Mouse (Mus musculus) myocyte (in vitro differentiated cells): ENCODE measurements around the gene C3. TPM values are rescaled to one million over a fixed set of nuclear protein-coding genes. Genes with fewer than 3 reads are reported as not detected.

Experiments
- H3K27me3 ChIP-seq: one replicate; pipeline ENCODE4 v1.6.1; 2011; ENCODE audit not compliant: control insufficient read depth, insufficient read depth, insufficient read length
- H3K36me3 ChIP-seq: one replicate; pipeline ENCODE4 v1.6.1; 2011; ENCODE audit not compliant: control insufficient read depth, insufficient read depth
- H3K4me2 ChIP-seq: one replicate; pipeline ENCODE4 v1.6.1; 2011; ENCODE audit warnings: low read depth, control low read depth
- H3K4me3 ChIP-seq: one replicate; pipeline ENCODE4 v1.5.1; 2011; ENCODE audit warnings: mild to moderate bottlenecking, control low read depth, moderate library complexity
- H3K79me2 ChIP-seq: one replicate; pipeline ENCODE4 v1.6.1; 2011; ENCODE audit not compliant: control insufficient read depth, insufficient read depth
- H3ac ChIP-seq: one replicate; pipeline ENCODE4 v1.6.1; 2011; ENCODE audit not compliant: control insufficient read depth, insufficient read length
- CEBPB ChIP-seq: IDR thresholded peaks from 2 replicates; pipeline ENCODE4 v1.6.1; 2011; ENCODE audit warnings: mild to moderate bottlenecking, moderate library complexity; ENCODE audit not compliant: poor library complexity, insufficient read depth, severe bottlenecking
- E2F4 ChIP-seq: IDR thresholded peaks from one replicate; pipeline ENCODE4 v1.6.1; 2011; ENCODE audit warnings: mild to moderate bottlenecking, control low read depth, moderate library complexity; ENCODE audit not compliant: insufficient read depth
- MAX ChIP-seq: IDR thresholded peaks from one replicate; pipeline ENCODE4 v1.6.1; 2011; ENCODE audit warnings: low read depth, mild to moderate bottlenecking, control low read depth
- MYOD1 ChIP-seq, 3 experiments: IDR thresholded peaks; one replicate each; pipeline ENCODE4 v1.6.1; 2011; ENCODE audit warnings: control low read depth in 2 of 3, low read depth in 2 of 3, mild to moderate bottlenecking in 2 of 3, moderate library complexity in 1 of 3; ENCODE audit not compliant: insufficient read length in 2 of 3, control insufficient read depth in 1 of 3
- MYOG ChIP-seq, 3 experiments: IDR thresholded peaks; one replicate each; pipeline ENCODE4 v1.6.1; 2011; ENCODE audit warnings: control low read depth in 2 of 3, low read depth in 2 of 3, mild to moderate bottlenecking in 2 of 3; ENCODE audit not compliant: insufficient read length in 2 of 3, control insufficient read depth in 1 of 3, insufficient read depth in 1 of 3
- POLR2A ChIP-seq: IDR thresholded peaks from one replicate; pipeline ENCODE4 v1.6.1; 2011; ENCODE audit warnings: low read depth, mild to moderate bottlenecking, control low read depth, moderate library complexity; ENCODE audit not compliant: insufficient read length
- POLR2AphosphoS2 ChIP-seq: IDR thresholded peaks from one replicate; pipeline ENCODE4 v1.6.1; 2011; ENCODE audit warnings: low read depth, control low read depth; ENCODE audit not compliant: insufficient read length
- REST ChIP-seq: IDR thresholded peaks from one replicate; pipeline ENCODE4 v1.6.1; 2011; ENCODE audit warnings: mild to moderate bottlenecking, control low read depth, moderate library complexity; ENCODE audit not compliant: insufficient read depth, insufficient read length
- SRF ChIP-seq: IDR thresholded peaks from one replicate; pipeline ENCODE4 v1.6.1; 2011; ENCODE audit warnings: low read depth; ENCODE audit not compliant: control insufficient read depth, insufficient read length
- TCF12 ChIP-seq: IDR thresholded peaks from one replicate; pipeline ENCODE4 v1.6.1; 2011; ENCODE audit warnings: mild to moderate bottlenecking, control low read depth; ENCODE audit not compliant: poor library complexity, insufficient read depth, severe bottlenecking
- TCF3 ChIP-seq: IDR thresholded peaks from one replicate; pipeline ENCODE4 v1.6.1; 2011; ENCODE audit warnings: low read depth, control low read depth; ENCODE audit not compliant: insufficient read length
- USF1 ChIP-seq: IDR thresholded peaks from one replicate; pipeline ENCODE4 v1.6.1; 2011; ENCODE audit warnings: low read depth, mild to moderate bottlenecking, control low read depth, moderate library complexity
- polyA plus RNA-seq: library from polyadenylated mRNA; unstranded; fragments of >200 nt; fragmentation: generic; extraction: Trizol; gene quantifications from one replicate; pipeline ENCODE4 v1.2.1, GENCODE M21; 2012; ENCODE audit warnings: missing spikeins

C3 gene
- polyA plus RNA-seq, 1 experiment, result 0.12 TPM

GRCm38 (mm10) chr17:57195326-57196010, 32.5 kb downstream of the C3 start:
- no peaks in the 10 kb centered on the region for H3K36me3 ChIP-seq
- no peak overlapping the region for H3K4me2 ChIP-seq
- H3K4me3 ChIP-seq, result no peak overlapping the region
- H3ac ChIP-seq, result no peak overlapping the region
- H3K79me2 ChIP-seq, result no peaks in the 10 kb centered on the region
- H3K27me3 ChIP-seq, result peaks cover 10% of the 10 kb centered on the region
- TF ChIP-seq POLR2AphosphoS2, result no peak
- TF ChIP-seq MYOD1 (IDR thresholded peaks at IDR 0.05; ENCODE audit: control insufficient read depth in 1 of 3, insufficient read length in 2 of 3, low read depth in 2 of 3), result no peak
- TF ChIP-seq MAX, result no peak
- no peak for TF ChIP-seq SRF
- TF ChIP-seq E2F4, result no peak
- no peak for TF ChIP-seq POLR2A
- no peak for TF ChIP-seq TCF3
- no peak for TF ChIP-seq TCF12
- no peak for TF ChIP-seq MYOG (IDR thresholded peaks at IDR 0.05; ENCODE audit: control insufficient read depth in 1 of 3, insufficient read depth in 1 of 3, insufficient read length in 2 of 3, low read depth in 2 of 3)
- no peak for TF ChIP-seq REST
- TF ChIP-seq USF1, result no peak
- TF ChIP-seq CEBPB, result no peak

GRCm38 (mm10) chr17:57194771-57195170, 33.2 kb downstream of the C3 start:
- Histone ChIP-seq H3K36me3 (no peaks in the 10 kb centered on the region), H3K79me2 (no peaks in the 10 kb centered on the region), H3K4me3 (no peak overlapping the region), H3K4me2 (no peak overlapping the region), H3K27me3 (peaks cover 17% of the 10 kb centered on the region), H3ac (no peak overlapping the region)
- TF ChIP-seq MAX, result no peak
- no peak for TF ChIP-seq REST
- no peak for TF ChIP-seq POLR2A
- TF ChIP-seq MYOG (IDR thresholded peaks at IDR 0.05; ENCODE audit: control insufficient read depth in 1 of 3, insufficient read depth in 1 of 3, insufficient read length in 2 of 3, low read depth in 2 of 3), result no peak
- no peak for TF ChIP-seq SRF
- no peak for TF ChIP-seq USF1
- TF ChIP-seq TCF3, result no peak
- TF ChIP-seq E2F4, result no peak
- TF ChIP-seq CEBPB, result no peak
- TF ChIP-seq POLR2AphosphoS2, result no peak
- TF ChIP-seq TCF12, result no peak

GRCm38 (mm10) chr17:57194041-57194507, 33.9 kb downstream of the C3 start, which contains the start of gene Tnfsf14:
TSS of gene Tnfsf14 (minus strand) at chr17:57194177.
- H3K36me3 ChIP-seq, result no peaks in the 10 kb centered on the region
- H3ac ChIP-seq, result no peak within 1 kb of the TSS
- H3K79me2 ChIP-seq, result no peaks in the 10 kb centered on the region
- no peak within 1 kb of the TSS for H3K4me2 ChIP-seq
- peaks cover 20% of the 10 kb centered on the region for H3K27me3 ChIP-seq
- no peak for TF ChIP-seq SRF
- TF ChIP-seq TCF12, result no peak
- no peak for TF ChIP-seq MYOG (IDR thresholded peaks at IDR 0.05; ENCODE audit: control insufficient read depth in 1 of 3, insufficient read depth in 1 of 3, insufficient read length in 2 of 3, low read depth in 2 of 3)
- no peak for TF ChIP-seq TCF3
- TF ChIP-seq USF1, result no peak
- no peak within 1 kb of the TSS for H3K4me3 ChIP-seq

GRCm38 (mm10) chr17:57188510-57189192, 39.3 kb downstream of the C3 start:
- Histone ChIP-seq H3K4me2 (no peak overlapping the region), H3K36me3 (no peaks in the 10 kb centered on the region), H3K79me2 (no peaks in the 10 kb centered on the region), H3K4me3 (no peak overlapping the region), H3K27me3 (peaks cover 15% of the 10 kb centered on the region), H3ac (no peak overlapping the region)
- TF ChIP-seq MYOG (IDR thresholded peaks at IDR 0.05; ENCODE audit: control insufficient read depth in 1 of 3, insufficient read depth in 1 of 3, insufficient read length in 2 of 3, low read depth in 2 of 3), result no peak
- TF ChIP-seq SRF, result no peak
- no peak for TF ChIP-seq TCF12
- TF ChIP-seq POLR2AphosphoS2, result no peak
- TF ChIP-seq MYOD1 (IDR thresholded peaks at IDR 0.05; ENCODE audit: control insufficient read depth in 1 of 3, insufficient read length in 2 of 3, low read depth in 2 of 3), result no peak

- Histone ChIP-seq H3K36me3 (no peaks in the 10 kb centered on the region), H3K79me2 (no peaks in the 10 kb centered on the region), H3K27me3 (peaks cover 11% of the 10 kb centered on the region), H3K4me3 (no peak overlapping the region), H3K4me2 (no peak overlapping the region), H3ac (no peak overlapping the region)
- TF ChIP-seq REST (no peak), TCF12 (no peak), SRF (no peak), TCF3 (no peak), USF1 (no peak), MYOD1 (IDR thresholded peaks at IDR 0.05; ENCODE audit: control insufficient read depth in 1 of 3, insufficient read length in 2 of 3, low read depth in 2 of 3) (no peak), POLR2A (no peak)
Measured at GRCm38 (mm10) chr17:57185641-57186040, 42.3 kb downstream of the C3 start.
